Mouse (Mus musculus) adrenal gland, postnatal 36 days (tissue): ENCODE data around the gene Mettl26. TPM values are rescaled to one million over a fixed set of nuclear protein-coding genes. Genes with fewer than 3 reads are reported as not detected.

Experiments
- DNase-seq, 2 experiments: peaks; one replicate each; pipeline ENCODE4 v3.0.0; 2021; ENCODE audit warnings: mixed read lengths in 1 of 2
- total RNA-seq, 2 experiments: library from RNA; stranded (reverse); gene quantifications; 2 replicates each; pipeline ENCODE4 v1.2.3; 2021

The Mettl26 gene
- total RNA-seq, 2 experiments from 2014 or later = 106 to 124 TPM

GRCm38 (mm10) chr17:25882306-25882705, 7.4 kb downstream of the Mettl26 start:
- DNase-seq = peak in 1 of 2 experiments; percentile 46

GRCm38 (mm10) chr17:25883268-25883667, 8.4 kb downstream of the Mettl26 start:
- no peak for DNase-seq

- no peak for DNase-seq
Measured at GRCm38 (mm10) chr17:25883824-25884223, 8.9 kb downstream of the Mettl26 start.

GRCm38 (mm10) chr17:25885636-25886035, 10.8 kb downstream of the Mettl26 start:
- peak in 1 of 2 experiments; percentile 12 for DNase-seq

GRCm38 (mm10) chr17:25886806-25887205, 11.9 kb downstream of the Mettl26 start:
- no peak for DNase-seq

- DNase-seq = no peak
Measured at GRCm38 (mm10) chr17:25887467-25887866, 12.6 kb downstream of the Mettl26 start.

GRCm38 (mm10) chr17:25888837-25889236, 14.0 kb downstream of the Mettl26 start:
- no peak for DNase-seq

- peak; percentile 83 to 84 for DNase-seq
Measured at GRCm38 (mm10) chr17:25893975-25894617, 19.2 kb downstream of the Mettl26 start.

GRCm38 (mm10) chr17:25895415-25895814, 20.5 kb downstream of the Mettl26 start:
- DNase-seq = peak in 1 of 2 experiments; percentile 27

GRCm38 (mm10) chr17:25895891-25896290, 21.0 kb downstream of the Mettl26 start:
- no peak for DNase-seq

- DNase-seq = no peak
Measured at GRCm38 (mm10) chr17:25900193-25900592, 25.3 kb downstream of the Mettl26 start.

GRCm38 (mm10) chr17:25903061-25903460, 28.2 kb downstream of the Mettl26 start:
- no peak for DNase-seq

- DNase-seq = no peak
Measured at GRCm38 (mm10) chr17:25907640-25908039, 32.8 kb downstream of the Mettl26 start.

GRCm38 (mm10) chr17:25911816-25912215, 36.9 kb downstream of the Mettl26 start:
- DNase-seq = peak; percentile 81 to 86

GRCm38 (mm10) chr17:25913186-25913876, 38.5 kb downstream of the Mettl26 start:
- peak; percentile 74 to 75 for DNase-seq

- DNase-seq = no peak
Measured at GRCm38 (mm10) chr17:25913877-25914275, 39.0 kb downstream of the Mettl26 start.

GRCm38 (mm10) chr17:25914295-25914694, 39.4 kb downstream of the Mettl26 start:
- DNase-seq = no peak

GRCm38 (mm10) chr17:25916931-25917647, 42.2 kb downstream of the Mettl26 start:
- peak; percentile 77 to 83 for DNase-seq

GRCm38 (mm10) chr17:25918037-25918750, 43.3 kb downstream of the Mettl26 start:
- no peak for DNase-seq

- DNase-seq = peak; percentile 54 to 64
Measured at GRCm38 (mm10) chr17:25919144-25919785, 44.4 kb downstream of the Mettl26 start, which contains the start of gene Rab40c. Gene Rab40c (minus strand): TSS chr17:25919727.

- DNase-seq = peak; percentile 100
Measured at GRCm38 (mm10) chr17:25919786-25920642, 45.1 kb downstream of the Mettl26 start.
